Mouse (Mus musculus): ENCODE results near the gene 4931428F04Rik.

DNA sequence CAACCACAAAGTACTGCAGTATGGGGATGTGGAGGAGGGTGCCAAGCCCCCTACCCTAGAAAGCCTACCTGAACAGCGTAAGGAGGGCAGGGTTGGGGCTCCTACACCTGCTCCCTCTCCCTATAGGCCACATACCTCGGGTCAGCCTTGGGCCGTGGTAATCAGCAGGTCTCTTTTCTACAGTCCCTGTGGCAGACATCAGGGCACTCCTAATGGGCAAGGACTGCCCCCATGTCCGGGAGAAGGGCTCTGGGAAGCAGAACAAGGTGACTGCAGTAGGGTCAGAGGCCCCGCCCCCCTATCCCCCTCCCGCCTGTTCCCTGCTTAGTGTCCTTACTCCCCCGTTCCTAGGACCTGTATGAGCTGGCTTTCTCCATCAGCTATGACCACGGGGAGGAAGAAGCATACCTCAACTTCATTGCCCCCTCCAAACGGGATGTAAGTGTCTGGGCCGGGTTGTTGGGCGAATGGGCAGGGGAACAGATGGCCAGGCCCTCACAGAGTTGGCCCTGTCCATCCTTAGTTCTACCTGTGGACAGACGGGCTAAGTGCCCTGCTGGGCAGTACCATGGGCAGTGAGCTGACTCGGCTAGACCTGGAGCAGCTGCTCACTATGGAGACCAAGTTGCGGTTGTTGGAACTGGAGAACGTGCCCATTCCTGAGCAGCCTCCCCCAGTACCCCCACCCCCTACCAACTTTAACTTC is 19.6 kb upstream of the 4931428F04Rik start:
- TF ChIP-seq GATA1 (IDR thresholded peaks at IDR 0.05; ENCODE audit: borderline replicate concordance, low read length) = no peak
- TF ChIP-seq FLI1 (IDR thresholded peaks at IDR 0.05; ENCODE audit: low read length) = no peak

Measured in megakaryocyte, embryonic 14.5 days (primary cell).